Mouse (Mus musculus): ENCODE data around the gene Zic4.

- TF ChIP-seq CTCF (IDR thresholded peaks at IDR 0.05; ENCODE audit: low read depth): no peak
- no peak for TF ChIP-seq EP300 (IDR thresholded peaks at IDR 0.05; ENCODE audit: low read depth)
These were observed 42.0 kb downstream of the Zic4 start for GRCm38 (mm10) chr9:91404229-91404628.

Measured in liver, postnatal 0 days (tissue).